In the genomic region with DNA sequence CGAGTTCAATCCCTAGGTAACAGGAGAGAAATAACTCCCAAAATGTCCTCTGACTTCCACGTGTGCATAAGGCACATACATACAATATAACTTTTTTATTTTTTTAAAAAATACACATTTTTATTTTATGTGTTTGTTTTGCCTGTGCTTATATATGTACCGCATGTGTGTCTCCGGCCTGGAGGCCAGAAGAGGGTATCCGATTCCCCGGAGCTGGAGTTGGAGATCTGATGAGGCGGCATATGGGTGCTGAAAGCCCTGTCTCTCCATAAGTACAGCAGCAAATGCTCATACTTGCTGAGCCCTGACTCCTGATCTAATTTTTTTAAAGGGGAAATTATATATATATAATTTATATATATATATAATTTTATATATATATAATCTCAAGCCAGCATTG, we compare ENCODE assay signal across 8 mouse cellular contexts.
DNase-seq lines count a peak whose midpoint lies in the region; ATAC-seq lines count a peak whose summit lies in the region.
"Had no signal": no experiment of that assay in that cellular context is flagged by ENCODE, and none has a peak within 500 bp of the region (broad histone marks: within the 10 kb centered on the region; RNA-seq: fewer than 3 reads in every experiment).

No protein-coding gene starts in this region.

- H3K27ac ChIP-seq in neural tube, embryonic 12.5 days = 0 out of 2 replicates have a peak overlapping the region, but pooled peaks have one; percentile 47
- peak overlapping the region; percentile 96 for H3K27ac ChIP-seq in limb, embryonic 15.5 days

- peak; percentile 12 for DNase-seq in heart, postnatal 4 days
- no peak for DNase-seq in heart, adult 9 months (ENCODE audit: low spot score in 2 of 2)
- DNase-seq in neural tube, embryonic 10.5 days (ENCODE audit: extremely low spot score, low spot score) = no peak
- DNase-seq in adrenal gland, adult 18-20 months (ENCODE audit: low spot score in 2 of 2) = no peak
- DNase-seq in adrenal gland, postnatal 36 days = no peak
- DNase-seq: adrenal gland, postnatal 25 days had no signal

- ATAC-seq in neural tube, embryonic 12.5 days (ENCODE audit: low FRiP score, low read depth) = no peak
- ATAC-seq in limb, embryonic 15.5 days (ENCODE audit: insufficient number of reproducible peaks, low FRiP score, low TSS enrichment, low read depth) = no peak

- H3K36me3 ChIP-seq in neural tube, embryonic 12.5 days = no peaks in the 10 kb centered on the region
- H3K36me3 ChIP-seq in limb, embryonic 15.5 days = no peaks in the 10 kb centered on the region

- no peak overlapping the region for H3K4me3 ChIP-seq in neural tube, embryonic 12.5 days
- H3K4me3 ChIP-seq in limb, embryonic 15.5 days = no peak overlapping the region

- H3K9me3 ChIP-seq in neural tube, embryonic 12.5 days = no peaks in the 10 kb centered on the region
- H3K9me3 ChIP-seq in limb, embryonic 15.5 days = no peaks in the 10 kb centered on the region

- no peak overlapping the region for H3K4me2 ChIP-seq in neural tube, embryonic 12.5 days (replicated peaks)
- H3K4me2 ChIP-seq in limb, embryonic 15.5 days = no peak overlapping the region

- WGBS in neural tube, embryonic 12.5 days = 85% methylated on average over 7 of the region's 7 CpGs
- WGBS in limb, embryonic 15.5 days = 67% methylated on average over 7 of the region's 7 CpGs

- no peaks in the 10 kb centered on the region for H3K27me3 ChIP-seq in neural tube, embryonic 12.5 days (replicated peaks)
- H3K27me3 ChIP-seq in limb, embryonic 15.5 days = no peaks in the 10 kb centered on the region

- H3K4me1 ChIP-seq in neural tube, embryonic 12.5 days = peaks cover 56% of the 10 kb centered on the region
- peaks cover 65% of the 10 kb centered on the region for H3K4me1 ChIP-seq in limb, embryonic 15.5 days

- no peak overlapping the region for H3K9ac ChIP-seq in neural tube, embryonic 12.5 days
- H3K9ac ChIP-seq in limb, embryonic 15.5 days = no peak overlapping the region
